Mouse (Mus musculus): ENCODE measurements at regions not wholly inside any gene's neighbourhood (a gene's known extent, or its start where the extent isn't known, plus 50 kb on each side); places are given as distances from the start of the nearest gene placed in this dataset.

- DNase-seq (ENCODE audit: low spot score): no peak
Observed at GRCm38 (mm10) chr2:174884232-174885225, 124.1 kb downstream of the Edn3 start.

DNA sequence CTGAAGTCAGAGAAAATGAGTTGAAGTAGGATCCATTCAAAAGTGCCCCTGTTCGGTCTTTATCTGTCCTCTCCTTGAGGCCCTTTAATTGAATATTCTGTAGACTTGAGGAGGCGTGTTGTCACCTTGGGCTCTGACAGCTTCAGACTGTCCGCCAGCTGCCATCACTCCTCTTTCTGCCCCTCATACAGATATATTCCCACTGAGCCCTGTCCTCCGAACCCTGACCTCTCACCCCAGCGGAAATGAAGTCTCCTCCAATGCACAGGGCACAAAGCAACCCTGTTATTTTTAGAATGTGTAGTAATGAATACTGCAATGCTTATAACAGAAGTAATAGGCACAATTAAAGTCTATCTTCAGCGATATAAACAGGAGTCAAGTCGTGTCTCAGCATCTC lies 117.4 kb upstream of the Gm14444 start:
- no peak for DNase-seq (ENCODE audit: low spot score)

- no peak for DNase-seq (ENCODE audit: low spot score)
Observed at GRCm38 (mm10) chr2:174897424-174897823, 112.6 kb upstream of the Gm14444 start.

- no peak for DNase-seq (ENCODE audit: low spot score)
Observed at GRCm38 (mm10) chr2:174899940-174900670, 109.9 kb upstream of the Gm14444 start.

- DNase-seq (ENCODE audit: low spot score): no peak
Observed at GRCm38 (mm10) chr2:174900671-174900991, 109.4 kb upstream of the Gm14444 start.

- DNase-seq (ENCODE audit: low spot score): no peak
Observed at GRCm38 (mm10) chr2:174901801-174902200, 108.2 kb upstream of the Gm14444 start.

- no peak for DNase-seq (ENCODE audit: low spot score)
Observed at GRCm38 (mm10) chr2:174903627-174904026, 106.4 kb upstream of the Gm14444 start.

DNA sequence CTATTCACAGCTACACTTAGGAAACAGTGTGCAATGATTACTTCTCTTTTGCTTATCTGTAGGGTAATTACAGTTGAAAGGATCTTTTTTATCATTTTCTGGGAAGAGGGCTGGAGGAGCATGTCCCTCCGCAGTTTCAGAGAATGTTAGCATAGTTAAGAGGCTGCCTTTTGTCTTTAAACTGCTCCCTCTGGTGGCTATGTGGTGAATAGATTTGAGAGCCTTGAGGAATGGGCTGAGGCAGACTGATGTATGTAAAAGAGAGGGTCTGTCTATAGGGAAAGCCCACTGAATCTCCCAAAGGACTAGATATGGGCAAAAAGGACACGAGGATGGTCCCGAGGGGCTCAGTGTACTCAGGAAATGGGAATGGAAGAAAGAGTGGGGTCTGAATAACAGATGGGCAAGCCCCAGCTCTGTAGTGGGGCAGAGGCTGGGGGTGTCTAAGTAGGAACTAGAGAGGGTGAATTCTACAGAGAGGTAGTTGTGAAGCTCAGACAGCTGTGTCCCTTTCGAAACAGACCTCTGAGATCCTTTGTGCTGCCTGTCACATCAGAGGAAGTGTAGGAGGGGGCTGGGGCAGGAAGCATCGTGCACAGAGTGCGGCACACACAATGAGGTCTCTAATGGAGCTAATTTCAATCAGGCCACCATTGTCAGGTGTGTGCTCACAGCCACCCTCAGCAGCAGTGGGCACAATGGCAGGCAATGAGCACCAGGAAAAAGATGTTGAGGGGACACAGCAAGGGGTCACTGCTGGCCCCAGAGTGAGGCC lies 104.0 kb upstream of the Gm14444 start:
- peak; percentile 56 for DNase-seq (ENCODE audit: low spot score)

DNA sequence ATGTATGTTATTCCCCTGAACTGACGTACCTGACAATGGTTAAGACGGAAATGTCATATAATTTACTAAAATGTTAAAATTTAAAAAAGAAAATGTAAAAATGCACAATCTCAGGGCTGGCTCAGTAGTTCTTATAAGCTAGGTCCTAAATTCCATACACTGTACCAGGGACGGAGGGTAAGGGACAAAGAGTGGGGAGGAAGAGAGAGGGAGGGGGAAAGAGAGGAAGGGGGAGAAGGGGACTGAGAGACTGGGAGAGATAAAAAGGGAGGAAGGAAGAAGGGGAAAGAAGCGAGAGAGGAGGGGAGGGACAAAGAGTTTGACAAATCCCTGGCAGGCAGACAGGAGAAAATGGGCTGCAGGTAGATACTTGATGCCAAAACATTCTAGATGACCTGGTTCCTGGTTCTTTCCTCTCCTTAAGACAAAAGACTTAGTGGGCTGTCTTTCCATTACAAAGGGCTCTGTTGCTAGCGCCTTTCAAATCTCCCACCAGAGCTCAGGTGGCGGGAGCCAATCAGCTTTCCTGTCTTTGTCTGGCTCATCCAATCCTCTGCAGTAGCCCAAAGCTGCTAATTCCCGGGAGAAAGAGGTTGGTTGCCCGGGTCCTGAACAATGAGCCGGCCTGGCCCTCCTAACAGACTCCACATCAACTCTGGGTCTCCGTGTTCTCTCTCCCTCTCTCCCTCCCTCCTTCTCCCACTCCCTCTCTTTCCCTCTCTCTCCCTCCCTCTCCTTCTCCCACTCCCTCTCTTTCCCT lies 92.7 kb upstream of the Gm14444 start:
- no peak for DNase-seq (ENCODE audit: low spot score)

DNA sequence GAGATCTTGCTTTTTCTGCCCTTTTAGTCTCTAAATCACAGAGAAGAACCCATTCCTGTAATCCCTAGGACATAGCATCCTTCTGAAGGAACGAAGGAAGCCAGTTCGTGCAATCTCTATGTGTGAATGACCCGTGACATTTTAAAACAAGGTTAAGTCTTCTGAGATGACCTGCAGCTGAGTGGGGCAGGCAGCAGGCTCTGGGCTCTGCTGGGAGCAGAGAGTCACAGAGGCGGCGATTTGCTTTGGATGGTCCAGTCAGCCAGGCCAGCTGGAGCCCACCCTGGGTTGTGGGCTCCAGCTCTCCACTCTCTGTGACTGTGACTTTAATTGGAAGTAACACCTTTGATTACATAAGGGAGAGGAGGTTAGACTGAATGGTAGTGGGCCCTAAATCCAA lies 92.1 kb upstream of the Gm14444 start:
- DNase-seq (ENCODE audit: low spot score): no peak

- DNase-seq (ENCODE audit: low spot score): no peak
Observed at GRCm38 (mm10) chr2:174922208-174922607, 87.8 kb upstream of the Gm14444 start.

- DNase-seq (ENCODE audit: low spot score): no peak
Observed at GRCm38 (mm10) chr2:174929718-174930117, 80.3 kb upstream of the Gm14444 start.

DNA sequence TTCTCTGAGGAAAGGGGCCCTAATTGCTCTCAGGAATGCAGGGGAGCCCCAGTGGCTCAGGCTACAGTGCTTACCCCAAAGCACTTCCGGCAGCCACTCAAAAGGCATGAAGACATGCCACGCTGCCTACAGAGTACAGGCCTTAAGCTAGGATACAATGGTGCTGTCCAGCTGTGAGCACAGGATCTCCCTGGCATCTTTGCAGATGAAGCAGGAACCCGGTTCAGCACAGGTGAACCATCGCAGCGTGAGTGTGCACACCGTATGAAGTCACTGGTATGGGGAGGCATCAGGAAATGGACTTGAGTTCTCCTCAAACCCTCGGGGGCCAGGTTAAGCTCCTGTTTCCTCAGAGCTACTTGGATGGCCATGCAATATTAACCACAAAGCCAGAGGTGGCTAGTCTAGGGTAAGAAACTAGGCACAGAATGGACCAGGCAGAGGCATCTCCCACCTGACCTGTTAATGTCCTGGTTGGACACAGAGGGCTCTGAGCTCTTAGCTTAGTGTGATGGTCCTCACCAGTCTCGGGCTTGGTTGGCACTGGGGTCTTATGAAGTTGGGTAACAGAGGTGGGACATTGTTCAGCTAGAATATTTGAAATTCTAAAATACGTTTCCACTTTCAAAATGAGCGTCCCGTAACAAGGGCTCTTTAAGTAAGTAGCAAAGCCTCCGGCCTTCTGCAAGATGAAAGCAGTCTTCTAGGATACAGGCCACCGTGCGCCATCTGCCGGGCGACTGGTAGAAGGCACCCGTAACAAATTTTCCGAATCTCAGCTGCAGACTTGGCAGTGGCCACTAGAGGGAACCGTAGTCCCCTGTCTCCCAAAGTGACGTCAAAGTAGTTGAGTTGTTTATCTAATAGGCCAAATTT lies 77.7 kb upstream of the Gm14444 start:
- DNase-seq (ENCODE audit: low spot score): peak; percentile 81

DNA sequence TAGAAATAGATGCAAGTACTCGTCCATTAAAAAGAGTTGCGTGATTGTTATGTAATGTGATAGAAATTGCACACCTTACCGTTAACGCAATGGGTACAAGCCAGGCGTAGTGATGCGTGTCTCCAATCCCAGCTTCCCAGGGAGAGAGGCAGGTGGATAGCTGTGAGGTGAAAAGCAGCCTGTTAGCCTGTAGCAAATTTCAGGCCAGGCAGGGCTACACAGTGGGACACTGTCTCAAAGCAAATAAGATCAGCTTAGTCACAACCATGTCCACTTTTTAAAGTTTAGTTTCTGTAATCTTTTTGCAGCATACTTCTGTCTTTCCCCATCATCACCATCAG lies 77.1 kb upstream of the Gm14444 start:
- no peak for DNase-seq (ENCODE audit: low spot score)

GRCm38 (mm10) chr2:174936665-174937064 lies 73.4 kb upstream of the Gm14444 start:
- DNase-seq (ENCODE audit: low spot score): peak; percentile 34

- DNase-seq (ENCODE audit: low spot score): no peak
Observed at GRCm38 (mm10) chr2:174937930-174938329, 72.1 kb upstream of the Gm14444 start.

DNA sequence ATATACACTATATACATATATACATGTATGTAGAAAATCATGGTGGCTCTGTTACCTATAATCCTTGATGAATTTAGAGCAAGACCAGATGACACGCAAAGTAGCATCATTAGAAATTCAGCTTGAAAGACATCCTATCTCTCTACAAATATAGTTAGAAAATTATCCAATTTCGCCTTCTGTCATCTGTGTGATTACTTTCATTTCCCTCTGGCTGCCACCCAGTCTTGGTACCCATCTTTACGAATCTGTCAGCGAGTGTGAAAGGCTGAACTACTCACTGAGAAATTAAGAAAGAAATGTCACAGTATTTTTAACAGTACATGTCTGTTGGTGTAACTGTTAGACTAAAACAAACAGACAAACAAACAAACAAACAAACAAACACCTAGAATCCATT lies 67.8 kb upstream of the Gm14444 start:
- DNase-seq (ENCODE audit: low spot score): no peak

DNA sequence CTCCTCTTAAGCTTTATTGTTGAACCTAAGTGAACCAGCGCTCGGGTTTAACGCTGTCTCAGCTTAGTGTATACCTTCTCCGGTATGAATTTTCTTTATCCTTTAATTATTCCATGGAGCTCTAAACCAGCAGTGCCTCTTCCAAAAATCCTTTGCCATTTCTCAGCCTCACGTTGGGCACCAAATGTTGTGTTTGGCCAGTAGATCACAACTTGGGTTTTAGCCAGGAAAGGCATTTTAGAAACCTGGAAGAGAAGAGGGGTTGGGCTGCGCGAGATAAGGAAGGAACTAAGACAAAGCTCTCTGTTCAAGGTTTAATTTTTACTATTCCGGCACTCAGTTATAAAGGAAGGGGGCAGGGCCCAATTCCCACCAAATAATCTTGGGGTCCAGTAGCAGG lies 61.9 kb upstream of the Gm14444 start:
- no peak for DNase-seq (ENCODE audit: low spot score)
